Mouse (Mus musculus): ENCODE results near the gene Kif26b.

Kif26b gene

DNA sequence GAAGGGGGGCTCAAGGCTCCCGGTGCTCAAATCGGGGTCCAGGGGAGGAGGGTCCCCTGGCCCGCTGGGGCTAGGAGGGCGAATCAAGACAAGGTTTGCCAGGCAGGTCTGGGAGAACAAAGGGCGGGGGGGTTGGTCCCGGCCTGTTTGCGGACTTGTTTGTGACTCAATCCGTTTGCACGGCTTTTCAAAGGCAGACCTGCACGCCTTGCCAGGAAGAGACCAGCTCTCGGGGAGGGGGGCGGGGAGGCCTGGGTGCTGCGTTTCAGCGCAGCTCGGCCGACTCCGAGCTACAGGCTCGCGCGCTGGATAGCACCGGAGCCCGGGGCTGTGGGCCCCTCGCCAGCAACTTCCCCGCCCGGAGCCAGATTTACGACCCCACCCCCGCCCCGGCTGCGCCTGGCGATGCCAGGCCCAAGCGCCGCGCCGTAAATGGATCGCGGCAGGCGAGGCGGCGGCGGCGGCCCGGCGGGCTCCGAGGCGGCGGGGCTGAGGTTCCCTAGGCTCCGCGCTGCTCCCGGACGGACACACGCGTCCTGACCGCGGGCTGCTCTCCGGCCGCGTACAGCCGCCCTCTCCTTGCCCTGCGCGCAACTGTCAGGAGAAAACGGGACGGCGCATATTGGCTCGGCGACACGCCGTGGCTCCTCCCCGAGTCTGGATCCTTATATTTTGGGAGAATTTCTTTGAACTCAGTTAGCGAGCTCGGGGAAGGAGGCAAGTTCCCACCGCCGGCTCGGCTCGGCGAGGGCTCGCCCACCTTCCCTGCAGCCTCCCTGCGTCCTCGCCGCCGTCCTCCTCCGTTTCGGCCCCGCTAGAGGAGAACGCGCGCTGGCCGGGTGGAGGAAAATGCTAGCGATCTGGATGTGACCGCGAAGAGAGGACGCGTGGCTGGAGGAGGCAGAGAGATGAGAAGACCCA is at the start of gene Kif26b:
Gene Kif26b, plus strand, starts transcription at position 695 of the 921 bp plus-strand sequence.
- peak in 1 of 2 experiments; percentile 8 for DNase-seq (ENCODE audit: low spot score in 2 of 2)

- DNase-seq (ENCODE audit: low spot score in 2 of 2), result no peak
Measured at GRCm38 (mm10) chr1:178483854-178484253, 45.1 kb upstream of the Kif26b start.

- DNase-seq (ENCODE audit: low spot score in 2 of 2), result no peak
Measured at GRCm38 (mm10) chr1:178485138-178485867, 43.6 kb upstream of the Kif26b start.

DNA sequence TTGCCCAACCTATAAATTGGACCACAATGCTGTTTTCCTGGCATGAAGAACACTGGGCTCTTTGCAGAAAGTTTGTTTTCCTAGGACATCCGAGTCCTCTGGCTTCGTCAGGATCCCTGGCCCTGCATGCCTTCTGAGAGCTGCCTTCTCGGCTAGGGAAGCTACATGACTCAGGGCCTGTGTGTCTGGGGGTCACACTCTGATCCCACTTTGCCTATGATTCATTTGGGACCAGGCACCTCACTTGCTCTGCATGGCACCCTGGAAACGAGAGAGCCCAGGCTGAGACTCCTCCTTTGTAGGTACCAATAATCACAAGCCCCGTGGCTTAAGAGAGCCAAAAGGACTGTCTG is 43.1 kb upstream of the Kif26b start:
- DNase-seq (ENCODE audit: low spot score in 2 of 2), result no peak

GRCm38 (mm10) chr1:178486828-178487227 is 42.1 kb upstream of the Kif26b start:
- no peak for DNase-seq (ENCODE audit: low spot score in 2 of 2)

- DNase-seq (ENCODE audit: low spot score in 2 of 2), result no peak
Measured at GRCm38 (mm10) chr1:178489127-178489526, 39.8 kb upstream of the Kif26b start.

DNA sequence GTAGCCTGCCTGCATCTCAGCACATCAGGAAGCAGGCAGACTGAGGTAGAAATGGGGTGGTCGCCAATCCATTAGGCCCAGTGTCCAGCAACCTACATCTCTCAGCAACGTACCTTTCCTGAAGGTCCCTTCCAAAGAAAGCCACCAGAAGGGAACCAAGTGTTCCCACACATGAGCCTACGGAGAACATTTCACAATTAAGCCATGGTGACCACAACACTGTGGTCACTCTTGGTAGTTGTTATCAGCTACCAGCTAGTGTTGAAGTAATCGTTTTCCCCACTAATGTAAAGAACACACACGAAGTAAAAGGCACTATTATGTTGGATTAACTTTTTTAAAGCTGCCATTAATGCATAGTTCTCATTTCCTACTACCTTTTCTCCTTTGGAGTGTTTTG is 37.2 kb upstream of the Kif26b start:
- no peak for DNase-seq (ENCODE audit: low spot score in 2 of 2)

DNA sequence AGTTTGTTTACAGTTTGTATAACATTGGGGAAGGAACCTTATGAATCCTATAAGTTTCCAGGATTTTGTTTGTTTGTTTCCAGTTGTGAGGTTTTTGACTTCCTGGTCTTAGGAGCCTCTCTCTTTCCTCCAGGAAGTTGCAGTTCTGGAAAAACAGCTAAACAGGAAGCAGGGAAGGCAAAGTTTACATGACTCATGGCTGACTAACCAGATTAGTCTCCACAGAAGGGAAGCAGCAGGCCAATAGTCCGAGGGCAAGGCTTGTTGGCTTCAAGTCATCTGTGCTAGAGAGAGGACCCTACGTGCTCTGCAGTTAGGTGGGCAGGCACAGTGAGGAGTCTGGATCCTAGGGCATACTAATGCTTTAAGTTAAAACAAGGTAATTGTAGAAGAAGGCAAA is 36.4 kb upstream of the Kif26b start:
- no peak for DNase-seq (ENCODE audit: low spot score in 2 of 2)

DNA sequence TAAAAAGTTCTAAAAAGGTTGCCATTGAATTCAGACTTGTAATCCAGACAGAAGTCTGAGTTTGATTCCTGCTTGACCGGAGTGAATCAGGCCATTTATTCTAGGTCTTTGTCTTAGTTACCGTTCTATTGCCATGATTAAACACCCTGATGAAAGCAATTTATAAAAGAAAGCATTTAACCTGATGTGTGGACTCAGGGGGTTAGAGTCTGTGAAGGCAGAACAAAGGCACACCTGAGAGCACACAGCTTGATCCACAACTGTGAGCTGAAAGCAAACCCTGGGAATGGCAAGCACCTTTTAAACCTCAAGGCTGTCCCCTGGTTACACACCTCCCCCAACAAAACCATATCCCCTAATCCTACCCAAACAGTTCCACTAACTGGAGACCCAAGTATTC is 32.7 kb upstream of the Kif26b start:
- no peak for DNase-seq (ENCODE audit: low spot score in 2 of 2)

DNA sequence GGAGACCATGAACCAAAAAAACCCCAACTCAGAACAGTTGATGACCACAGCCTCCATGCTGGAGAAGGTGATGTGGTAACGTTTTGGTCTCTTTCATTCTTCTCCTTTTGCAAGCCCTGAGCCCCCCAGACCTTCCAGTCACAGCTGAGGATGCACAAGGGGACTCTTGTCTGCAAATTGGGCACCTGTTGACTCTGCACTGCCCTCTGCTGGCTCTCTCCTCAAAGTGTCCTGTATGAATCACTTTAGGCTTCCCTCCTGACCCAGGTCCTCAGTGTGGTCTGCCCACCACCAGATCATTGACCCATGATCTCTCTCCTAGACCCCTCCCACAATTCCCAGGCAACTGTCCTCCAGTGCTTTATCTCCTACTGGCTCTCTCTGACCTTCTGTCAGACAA is 32.1 kb upstream of the Kif26b start:
- no peak for DNase-seq (ENCODE audit: low spot score in 2 of 2)

DNA sequence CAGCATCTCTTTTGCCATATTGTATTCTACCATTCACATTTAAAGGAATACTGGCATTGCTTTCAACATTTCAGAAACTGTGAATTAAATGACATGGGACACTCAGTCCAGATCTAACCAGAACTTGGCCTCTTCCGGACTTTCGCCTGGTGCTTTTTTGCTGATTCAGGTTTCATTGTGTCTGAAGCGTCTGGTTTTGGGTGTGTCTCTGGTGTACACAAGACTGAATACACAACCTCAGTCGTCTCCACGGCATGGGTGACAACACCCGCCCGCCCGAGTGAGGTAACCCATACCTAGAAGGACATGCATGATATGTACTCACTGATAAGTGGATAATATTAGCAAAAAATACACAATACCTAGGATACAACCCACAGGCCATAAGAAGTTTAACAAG is 22.0 kb upstream of the Kif26b start:
- DNase-seq (ENCODE audit: low spot score in 2 of 2), result no peak

- no peak for DNase-seq (ENCODE audit: low spot score in 2 of 2)
Measured at GRCm38 (mm10) chr1:178512323-178513031, 16.4 kb upstream of the Kif26b start.

DNA sequence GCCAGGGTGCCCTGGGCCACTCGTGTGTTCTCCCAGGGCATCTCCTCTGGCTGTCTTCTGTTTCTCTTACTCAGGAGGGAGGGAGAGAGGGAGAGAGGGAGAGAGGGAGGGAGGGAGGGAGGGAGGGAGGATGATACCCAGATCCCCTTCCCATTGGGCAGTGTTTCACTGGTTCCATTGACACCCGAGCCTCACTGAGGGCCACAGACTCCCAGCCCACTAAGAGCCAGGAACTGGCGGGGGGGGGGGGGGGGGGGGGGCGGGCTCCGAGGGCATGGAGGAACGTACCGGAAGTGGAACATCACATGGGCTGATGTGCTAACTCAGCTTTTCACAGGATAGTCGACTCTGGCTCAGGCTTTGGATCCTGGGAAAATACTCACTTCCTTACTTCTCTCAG is 15.0 kb upstream of the Kif26b start:
- DNase-seq (ENCODE audit: low spot score in 2 of 2), result no peak

DNA sequence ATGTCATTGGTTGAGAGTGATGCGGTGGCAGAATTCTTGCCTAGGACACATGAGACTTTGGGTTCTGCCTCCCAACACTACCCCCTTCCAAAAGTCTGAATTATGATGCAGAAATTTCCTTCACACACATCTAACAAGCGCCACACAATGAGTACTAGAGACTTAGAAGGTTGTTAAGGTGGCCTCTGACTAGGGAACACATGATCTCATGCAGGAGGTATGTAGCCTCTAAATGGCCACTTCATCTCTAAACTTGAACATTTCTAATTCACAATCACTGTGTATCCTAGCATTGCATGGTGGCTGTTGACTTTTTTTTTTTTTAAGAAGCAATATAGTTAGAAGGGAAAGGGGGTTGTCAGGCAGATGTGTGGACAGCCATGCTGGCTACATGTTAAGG is 13.1 kb upstream of the Kif26b start:
- no peak for DNase-seq (ENCODE audit: low spot score in 2 of 2)

DNA sequence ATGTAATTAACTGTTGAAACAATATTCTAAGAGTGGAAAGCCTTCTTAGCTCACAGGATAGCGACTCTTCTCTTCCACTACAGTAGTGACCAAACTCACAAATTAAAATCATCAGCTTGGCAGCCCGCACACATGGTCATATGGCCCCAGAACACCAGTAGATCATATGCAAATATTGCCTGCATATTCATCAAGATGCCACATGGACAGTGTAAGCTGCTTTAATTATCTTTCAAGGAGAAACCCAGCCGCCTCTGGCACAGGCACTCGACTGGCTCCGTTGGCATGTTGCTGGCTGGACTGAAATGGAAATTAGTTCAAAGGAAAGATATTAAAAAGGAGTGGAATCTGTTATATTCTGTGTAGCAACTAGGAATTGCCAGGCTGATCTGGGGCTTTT is 6.5 kb upstream of the Kif26b start:
- DNase-seq (ENCODE audit: low spot score in 2 of 2), result no peak

DNA sequence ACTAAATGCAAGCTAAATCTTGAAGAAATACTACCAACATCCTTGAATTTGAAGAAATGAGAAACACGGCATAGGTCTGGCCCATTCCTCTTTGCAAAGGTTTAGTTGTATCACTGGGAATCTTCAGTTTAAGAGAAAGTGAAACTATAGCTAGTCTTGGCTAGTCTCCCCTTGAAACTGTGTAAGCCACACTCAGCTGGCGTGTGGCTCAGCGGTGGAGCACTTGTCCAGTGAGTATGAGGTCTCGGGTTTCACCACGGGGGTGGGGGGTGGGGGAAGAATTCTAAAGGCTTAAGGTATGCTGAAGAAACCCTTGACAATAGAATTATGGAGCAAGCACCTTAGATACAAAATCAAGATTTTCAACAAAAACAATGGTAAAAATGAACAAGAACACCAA is 5.8 kb upstream of the Kif26b start:
- DNase-seq (ENCODE audit: low spot score in 2 of 2), result no peak

GRCm38 (mm10) chr1:178527185-178527546 is 1.8 kb upstream of the Kif26b start:
- peak; percentile 19 to 46 for DNase-seq (ENCODE audit: low spot score in 2 of 2)

DNA sequence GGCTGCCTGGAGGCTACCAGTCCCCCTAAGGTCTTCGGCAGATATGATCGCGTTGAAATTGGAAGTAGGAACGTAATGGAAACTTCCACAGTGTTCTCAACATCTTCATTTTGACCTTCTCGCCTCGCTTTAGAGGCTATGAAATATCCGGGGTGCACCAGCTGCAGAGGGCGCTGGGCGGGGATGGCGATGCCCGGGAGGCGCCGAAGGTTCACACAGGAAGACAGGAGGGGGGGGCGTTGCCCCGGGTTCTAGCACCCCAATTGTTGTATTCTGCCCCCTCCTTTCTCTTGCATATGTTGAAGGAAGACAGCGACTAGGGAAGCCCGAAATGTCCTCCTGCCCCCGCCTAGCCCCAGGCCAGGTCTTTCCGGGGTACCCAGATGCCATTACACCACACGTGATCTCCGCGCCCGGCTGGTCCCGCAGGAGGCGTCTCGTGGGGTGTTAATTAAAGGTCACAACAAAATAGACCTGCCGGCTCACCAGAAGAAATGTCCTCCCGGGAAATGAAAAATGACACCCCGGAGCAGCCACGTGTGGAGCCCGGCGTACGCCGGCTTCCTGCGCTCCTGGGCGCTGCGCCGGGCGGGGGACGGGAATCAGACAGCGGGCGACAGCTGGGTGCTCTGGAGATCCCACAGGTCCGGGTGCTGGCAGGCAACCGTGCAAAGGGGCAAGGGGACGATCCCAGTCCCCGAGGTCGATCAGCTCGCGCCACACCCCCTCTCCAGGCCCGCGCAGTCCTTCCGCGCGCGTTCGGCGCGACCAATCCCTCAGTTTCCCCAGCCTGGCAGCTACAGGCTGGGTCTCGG is 1.2 kb upstream of the Kif26b start:
- DNase-seq (ENCODE audit: low spot score in 2 of 2), result peak; percentile 23 to 27

GRCm38 (mm10) chr1:178529512-178530300 is 781 bp downstream of the Kif26b start:
- DNase-seq (ENCODE audit: low spot score in 2 of 2), result no peak

GRCm38 (mm10) chr1:178530301-178531078 is 1.6 kb downstream of the Kif26b start:
- peak; percentile 59 to 69 for DNase-seq (ENCODE audit: low spot score in 2 of 2)
